Mouse (Mus musculus) naive thymus-derived CD4-positive, alpha-beta T cell, adult 2 months (primary cell): ENCODE data around the gene Abcd1.
A peak's percentile ranks its signal among the peaks of the same experiment; 100 is the strongest.

ENCODE experiments used
- DNase-seq: peaks from one replicate; pipeline ENCODE4 v3.0.0-alpha.2; 2011; ENCODE audit warnings: low read depth

Abcd1 gene

DNA sequence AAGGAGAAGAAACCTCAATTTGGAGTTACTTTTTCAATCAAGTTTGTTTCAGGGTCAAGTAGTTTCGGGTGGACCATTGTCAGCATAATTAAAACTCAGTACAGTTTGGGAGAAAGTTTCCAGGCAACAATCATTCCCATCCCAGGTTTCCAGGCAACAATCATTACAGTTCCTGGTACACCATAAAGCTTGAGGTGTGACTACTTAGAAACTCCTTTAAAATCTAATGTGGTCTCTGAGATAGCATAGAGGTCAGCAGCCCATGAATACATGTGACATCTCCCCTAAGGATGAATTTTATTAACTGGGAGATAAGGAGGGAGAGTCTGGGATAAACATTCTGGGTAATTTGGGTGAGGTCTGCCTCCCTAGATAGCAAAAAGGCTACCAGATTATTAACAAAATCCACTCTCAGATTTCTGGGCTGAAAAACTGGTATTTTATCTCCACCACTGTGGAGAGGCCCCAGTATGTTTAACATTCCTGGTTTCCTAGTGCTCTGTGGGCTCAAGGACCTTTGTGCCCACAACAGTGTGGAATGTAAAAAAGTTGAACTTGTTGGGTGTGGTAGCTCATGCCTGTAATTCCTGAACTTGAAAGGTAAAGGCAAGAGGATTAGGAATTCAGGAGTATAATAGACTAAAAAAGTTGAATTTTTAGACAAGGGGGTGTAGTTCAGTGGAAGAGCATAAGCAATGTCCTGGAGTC lies 28.5 kb downstream of the Abcd1 start:
- no peak for DNase-seq

DNA sequence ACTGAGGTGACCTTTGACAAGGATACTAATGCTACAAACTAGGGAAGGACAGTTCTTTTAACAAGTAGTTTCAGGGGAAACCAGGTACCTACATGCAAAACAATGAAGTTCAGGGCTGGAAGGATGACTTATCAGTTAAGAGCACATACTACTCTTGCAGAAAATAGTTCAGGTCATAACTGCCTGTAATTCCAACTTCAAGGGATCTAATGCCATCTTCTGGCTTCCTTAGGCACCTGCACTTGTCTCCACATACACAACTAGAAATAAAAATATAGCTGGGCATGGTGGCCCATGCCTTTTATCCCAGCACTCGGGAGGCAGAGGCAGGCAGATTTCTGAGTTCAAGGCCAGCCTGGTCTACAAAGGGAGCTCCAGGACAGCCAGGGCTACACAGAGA lies 32.6 kb downstream of the Abcd1 start:
- DNase-seq = no peak

GRCm38 (mm10) chrX:73756334-73757140 lies 40.1 kb downstream of the Abcd1 start, which contains the start of gene Plxnb3:
Plxnb3 (plus strand) TSS chrX:73757090.
- no peak for DNase-seq

GRCm38 (mm10) chrX:73758611-73759290 lies 42.4 kb downstream of the Abcd1 start:
- DNase-seq = no peak

GRCm38 (mm10) chrX:73765311-73765710 lies 48.9 kb downstream of the Abcd1 start:
- DNase-seq = no peak

DNA sequence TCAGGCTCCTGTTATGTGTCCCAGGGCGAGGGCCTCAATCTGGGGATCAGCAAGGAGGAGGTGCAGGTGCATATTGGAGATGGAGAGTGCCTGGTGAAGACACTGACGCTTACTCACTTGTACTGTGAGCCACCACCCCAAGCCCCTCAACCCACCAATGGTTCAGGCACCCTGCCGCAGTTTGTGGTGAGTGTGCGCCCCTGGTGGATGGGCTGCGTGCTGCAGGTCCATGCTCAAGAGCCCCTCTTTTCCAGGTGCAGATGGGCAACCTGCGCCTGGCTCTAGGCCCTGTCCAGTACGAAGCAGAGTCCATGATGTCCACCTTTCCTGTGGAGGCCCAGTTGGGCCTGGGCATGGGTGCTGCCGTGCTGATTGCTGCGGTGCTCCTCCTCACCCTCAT lies 50.9 kb downstream of the Abcd1 start:
- peak; percentile 16 for DNase-seq

- DNase-seq = no peak
Measured at GRCm38 (mm10) chrX:73774168-73774760, 57.9 kb downstream of the Abcd1 start, which contains the start of gene Srpk3. Srpk3 (plus strand) TSS chrX:73774405.

GRCm38 (mm10) chrX:73774802-73775483 lies 58.5 kb downstream of the Abcd1 start:
- no peak for DNase-seq

GRCm38 (mm10) chrX:73782227-73782626 lies 65.8 kb downstream of the Abcd1 start:
- DNase-seq = no peak

DNA sequence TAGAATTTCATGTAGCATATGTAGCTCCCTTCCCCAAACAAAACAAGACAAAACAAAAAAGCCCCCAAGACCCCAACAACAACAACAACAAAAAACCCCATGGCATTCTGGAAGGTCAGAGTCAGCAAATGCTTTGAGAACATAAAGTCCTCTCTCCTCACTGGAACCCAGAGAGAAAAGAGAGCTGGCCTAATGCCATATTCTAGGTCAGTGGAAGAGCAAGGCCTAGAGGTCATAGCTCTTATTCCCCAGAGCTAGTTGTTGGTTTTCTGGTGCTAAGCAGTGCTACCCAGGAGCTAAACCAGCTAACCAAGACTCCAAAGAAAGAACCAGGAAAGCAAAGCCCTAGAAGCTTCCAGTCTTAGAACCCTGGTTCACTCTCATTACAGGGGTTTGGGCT lies 69.3 kb downstream of the Abcd1 start:
- no peak for DNase-seq

DNA sequence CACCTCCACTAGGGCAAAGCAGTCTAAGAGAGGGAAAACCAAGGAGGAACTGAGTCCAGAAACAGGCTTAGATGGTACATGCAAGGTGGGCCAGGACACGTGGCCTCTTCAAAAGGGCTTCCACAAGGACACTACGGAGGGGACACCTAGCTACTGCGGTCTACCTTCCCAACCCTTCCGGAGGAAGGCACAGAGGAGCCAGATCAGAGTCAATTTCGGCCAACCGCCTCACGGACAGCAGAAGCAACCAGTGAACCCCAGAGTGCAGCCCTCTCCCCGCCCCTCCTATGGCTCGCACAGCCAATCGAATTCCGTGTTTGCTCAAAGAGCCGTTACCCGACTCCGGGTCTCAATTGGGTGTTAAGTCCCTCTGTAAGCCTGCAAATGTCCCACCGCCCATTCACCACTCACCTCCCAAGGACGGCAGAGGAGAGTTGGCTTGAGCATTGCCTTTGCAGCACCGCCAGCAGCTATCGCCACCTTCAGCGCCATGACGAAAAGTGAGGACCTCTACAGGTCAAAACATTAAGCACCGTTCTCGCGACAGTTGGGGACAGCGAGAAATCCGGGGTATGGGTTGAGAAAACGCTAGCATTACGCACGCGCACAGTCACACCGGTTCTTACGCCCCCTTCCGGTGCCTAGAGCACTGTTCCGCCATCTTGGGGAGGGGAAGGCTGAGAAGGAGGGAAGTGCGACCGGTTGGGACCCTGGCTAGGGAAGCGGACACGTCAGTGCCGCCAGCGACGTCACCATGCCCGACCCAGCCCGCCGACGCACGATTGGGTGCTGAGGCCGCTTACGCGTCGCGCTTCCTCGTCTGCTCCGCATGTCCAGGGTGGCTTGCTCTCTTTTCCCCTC lies 70.2 kb downstream of the Abcd1 start, which contains the start of the genes Idh3g and Ssr4:
Gene Idh3g, minus strand, starts transcription at position 534 of the 861 bp plus-strand sequence.
Gene Ssr4, plus strand, starts transcription at position 665 of the 861 bp plus-strand sequence.
- peak; percentile 96 for DNase-seq

GRCm38 (mm10) chrX:73787225-73787558 lies 70.8 kb downstream of the Abcd1 start:
- no peak for DNase-seq
